Mouse (Mus musculus): ENCODE results near the gene Usp35. TPM values are rescaled to one million over a fixed set of nuclear protein-coding genes. Genes with fewer than 3 reads are reported as not detected.

Gene Usp35
- total and polyA plus RNA-seq, 2 experiments from 2014 or later = 0.30 to 5.6 TPM

- no peak overlapping the region for H3K4me3 ChIP-seq (ENCODE audit: low read depth, low read length)
- no peak overlapping the region for H3K27ac ChIP-seq (ENCODE audit: low read depth)
- ATAC-seq (ENCODE audit: insufficient read depth, low read depth) = no peak
- 68% methylated on average over 1 of the region's 1 CpGs for WGBS
- H3K36me3 ChIP-seq (replicated peaks; ENCODE audit: control insufficient read depth, insufficient read depth, low read length) = no peaks in the 10 kb centered on the region
- H3K27me3 ChIP-seq (ENCODE audit: control insufficient read depth, insufficient read depth, low read length) = no peaks in the 10 kb centered on the region
- no peak overlapping the region for H3K9ac ChIP-seq (replicated peaks; ENCODE audit: low read depth, low read length)
- H3K4me1 ChIP-seq (ENCODE audit: control insufficient read depth, insufficient read depth) = peaks cover 2% of the 10 kb centered on the region
- no peak overlapping the region for H3K4me2 ChIP-seq (ENCODE audit: low read depth, low read length)
- no peak for TF ChIP-seq CTCF (IDR thresholded peaks at IDR 0.05; ENCODE audit: low read depth)
- TF ChIP-seq EP300 (IDR thresholded peaks at IDR 0.05; ENCODE audit: low read depth) = no peak
- H3K9me3 ChIP-seq (replicated peaks; ENCODE audit: control insufficient read depth, low read length) = no peaks in the 10 kb centered on the region
- DNase-seq (ENCODE audit: low spot score) = no peak
These were observed 34.1 kb upstream of the Usp35 start for GRCm38 (mm10) chr7:97365887-97366286.

- H3K4me3 ChIP-seq (ENCODE audit: low read depth, low read length) = no peak overlapping the region
- no peaks in the 10 kb centered on the region for H3K36me3 ChIP-seq (replicated peaks; ENCODE audit: control insufficient read depth, insufficient read depth, low read length)
- DNase-seq (ENCODE audit: low spot score) (no peak), ATAC-seq (ENCODE audit: insufficient read depth, low read depth) (no peak)
- H3K9me3 ChIP-seq (replicated peaks; ENCODE audit: control insufficient read depth, low read length) = no peaks in the 10 kb centered on the region
- H3K4me1 ChIP-seq (ENCODE audit: control insufficient read depth, insufficient read depth) = no peaks in the 10 kb centered on the region
- 30% methylated on average over 4 of the region's 4 CpGs for WGBS
- no peaks in the 10 kb centered on the region for H3K27me3 ChIP-seq (ENCODE audit: control insufficient read depth, insufficient read depth, low read length)
- no peak overlapping the region for H3K4me2 ChIP-seq (ENCODE audit: low read depth, low read length)
- H3K27ac ChIP-seq (ENCODE audit: low read depth) = no peak overlapping the region
- TF ChIP-seq CTCF (IDR thresholded peaks at IDR 0.05; ENCODE audit: low read depth) (peak; percentile 71), EP300 (IDR thresholded peaks at IDR 0.05; ENCODE audit: low read depth) (no peak)
- H3K9ac ChIP-seq (replicated peaks; ENCODE audit: low read depth, low read length) = no peak overlapping the region
These were observed 29.6 kb upstream of the Usp35 start for GRCm38 (mm10) chr7:97361467-97361866.

- Histone ChIP-seq H3K27ac (ENCODE audit: low read depth) (no peak overlapping the region), H3K9me3 (replicated peaks; ENCODE audit: control insufficient read depth, low read length) (no peaks in the 10 kb centered on the region), H3K27me3 (ENCODE audit: control insufficient read depth, insufficient read depth, low read length) (no peaks in the 10 kb centered on the region), H3K4me1 (ENCODE audit: control insufficient read depth, insufficient read depth) (no peaks in the 10 kb centered on the region), H3K36me3 (replicated peaks; ENCODE audit: control insufficient read depth, insufficient read depth, low read length) (no peaks in the 10 kb centered on the region), H3K9ac (replicated peaks; ENCODE audit: low read depth, low read length) (no peak overlapping the region), H3K4me2 (ENCODE audit: low read depth, low read length) (no peak overlapping the region), H3K4me3 (ENCODE audit: low read depth, low read length) (no peak overlapping the region)
- DNase-seq (ENCODE audit: low spot score) (no peak), ATAC-seq (ENCODE audit: insufficient read depth, low read depth) (no peak)
- TF ChIP-seq EP300 (IDR thresholded peaks at IDR 0.05; ENCODE audit: low read depth) = no peak
- no peak for TF ChIP-seq CTCF (IDR thresholded peaks at IDR 0.05; ENCODE audit: low read depth)
- 50% methylated on average over 3 of the region's 3 CpGs for WGBS
These were observed 29.1 kb upstream of the Usp35 start for GRCm38 (mm10) chr7:97360955-97361354.

DNA sequence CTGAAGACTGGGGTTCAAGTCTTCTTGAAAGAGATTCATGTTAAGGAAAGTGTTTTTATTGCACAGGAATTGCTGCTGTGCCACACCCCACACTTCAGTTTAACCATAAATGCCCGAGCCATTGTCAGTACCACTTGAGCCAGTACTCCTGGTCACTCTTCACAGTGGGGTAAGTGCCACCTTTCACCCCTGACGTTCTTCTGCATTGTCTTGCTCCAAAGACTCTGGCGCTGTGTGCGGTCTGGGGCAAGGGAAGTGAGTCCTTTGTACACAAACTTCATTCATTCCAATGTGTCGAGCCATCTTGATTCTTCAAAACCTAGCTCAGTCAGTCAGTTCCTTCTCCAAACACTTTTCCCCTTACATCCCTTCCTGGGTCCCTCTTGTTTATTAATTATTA is 28.3 kb upstream of the Usp35 start:
- Histone ChIP-seq H3K27me3 (ENCODE audit: control insufficient read depth, insufficient read depth, low read length) (no peaks in the 10 kb centered on the region), H3K4me1 (ENCODE audit: control insufficient read depth, insufficient read depth) (no peaks in the 10 kb centered on the region), H3K36me3 (replicated peaks; ENCODE audit: control insufficient read depth, insufficient read depth, low read length) (no peaks in the 10 kb centered on the region), H3K27ac (ENCODE audit: low read depth) (no peak overlapping the region), H3K4me3 (ENCODE audit: low read depth, low read length) (no peak overlapping the region), H3K4me2 (ENCODE audit: low read depth, low read length) (no peak overlapping the region), H3K9me3 (replicated peaks; ENCODE audit: control insufficient read depth, low read length) (no peaks in the 10 kb centered on the region), H3K9ac (replicated peaks; ENCODE audit: low read depth, low read length) (no peak overlapping the region)
- DNase-seq (ENCODE audit: low spot score) (no peak), ATAC-seq (ENCODE audit: insufficient read depth, low read depth) (no peak)
- WGBS = 67% methylated on average over 5 of the region's 5 CpGs
- TF ChIP-seq EP300 (IDR thresholded peaks at IDR 0.05; ENCODE audit: low read depth) = no peak
- no peak for TF ChIP-seq CTCF (IDR thresholded peaks at IDR 0.05; ENCODE audit: low read depth)

- TF ChIP-seq CTCF (IDR thresholded peaks at IDR 0.05; ENCODE audit: low read depth) (no peak), EP300 (IDR thresholded peaks at IDR 0.05; ENCODE audit: low read depth) (no peak)
These were observed 26.5 kb upstream of the Usp35 start for GRCm38 (mm10) chr7:97358347-97358746.

DNA sequence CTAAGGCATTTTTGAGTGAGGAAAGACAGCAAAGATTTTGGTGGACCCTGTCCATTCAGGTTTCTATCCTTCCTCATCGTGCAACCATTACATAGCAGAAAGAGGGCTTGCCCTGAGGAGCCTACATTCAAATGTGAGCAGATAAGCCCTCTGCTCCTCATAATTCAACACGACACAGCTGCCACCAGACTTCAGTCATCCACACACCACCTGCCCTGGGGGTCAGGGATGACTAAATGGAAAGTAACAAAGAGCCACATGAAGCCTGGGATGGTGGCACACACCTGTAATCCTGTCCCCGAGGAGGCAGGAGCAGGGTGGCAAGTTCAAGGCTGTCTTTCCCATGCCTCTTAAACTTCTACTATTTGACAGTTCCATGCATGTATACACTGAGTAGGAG is 26.0 kb upstream of the Usp35 start:
- DNase-seq (ENCODE audit: low spot score) (no peak), ATAC-seq (ENCODE audit: insufficient read depth, low read depth) (no peak)
- no peaks in the 10 kb centered on the region for H3K27me3 ChIP-seq (ENCODE audit: control insufficient read depth, insufficient read depth, low read length)
- no peak overlapping the region for H3K4me3 ChIP-seq (ENCODE audit: low read depth, low read length)
- 59% methylated on average over 3 of the region's 3 CpGs for WGBS
- no peaks in the 10 kb centered on the region for H3K9me3 ChIP-seq (replicated peaks; ENCODE audit: control insufficient read depth, low read length)
- no peaks in the 10 kb centered on the region for H3K36me3 ChIP-seq (replicated peaks; ENCODE audit: control insufficient read depth, insufficient read depth, low read length)
- no peak overlapping the region for H3K27ac ChIP-seq (ENCODE audit: low read depth)
- no peak overlapping the region for H3K4me2 ChIP-seq (ENCODE audit: low read depth, low read length)
- no peaks in the 10 kb centered on the region; the same call in 1 of the 2 replicates for H3K4me1 ChIP-seq (ENCODE audit: control insufficient read depth, insufficient read depth)
- TF ChIP-seq CTCF (IDR thresholded peaks at IDR 0.05; ENCODE audit: low read depth) = no peak
- TF ChIP-seq EP300 (IDR thresholded peaks at IDR 0.05; ENCODE audit: low read depth) = no peak
- no peak overlapping the region for H3K9ac ChIP-seq (replicated peaks; ENCODE audit: low read depth, low read length)

More at GRCm38 (mm10) chr7:97358347-97358746, 26.5 kb upstream of the Usp35 start:
- Histone ChIP-seq H3K4me2 (ENCODE audit: low read depth, low read length) (no peak overlapping the region), H3K4me1 (ENCODE audit: control insufficient read depth, insufficient read depth) (no peaks in the 10 kb centered on the region; the same call in 1 of the 2 replicates), H3K27me3 (ENCODE audit: control insufficient read depth, insufficient read depth, low read length) (no peaks in the 10 kb centered on the region), H3K9ac (replicated peaks; ENCODE audit: low read depth, low read length) (no peak overlapping the region), H3K27ac (ENCODE audit: low read depth) (no peak overlapping the region), H3K36me3 (replicated peaks; ENCODE audit: control insufficient read depth, insufficient read depth, low read length) (no peaks in the 10 kb centered on the region), H3K4me3 (ENCODE audit: low read depth, low read length) (no peak overlapping the region), H3K9me3 (replicated peaks; ENCODE audit: control insufficient read depth, low read length) (no peaks in the 10 kb centered on the region)
- WGBS = 72% methylated on average over 4 of the region's 4 CpGs
- ATAC-seq (ENCODE audit: insufficient read depth, low read depth) = no peak
- no peak for DNase-seq (ENCODE audit: low spot score)

All from heart, postnatal 0 days (tissue).